ENCODE assay signal across 8 mouse cellular contexts in genomic region chr2:163939522-163939921, GRCm38 (mm10). TPM values are rescaled to one million over a fixed set of nuclear protein-coding genes. Genes with fewer than 3 reads are reported as not detected.
A peak's percentile ranks its signal among the peaks of the same experiment; 100 is the strongest.
DNase-seq lines count a peak whose midpoint lies in the region; ATAC-seq lines count a peak whose summit lies in the region.
"Had no signal": no experiment of that assay in that cellular context is flagged by ENCODE, and none has a peak within 500 bp of the region (broad histone marks: within the 10 kb centered on the region; RNA-seq: fewer than 3 reads in every experiment).

No protein-coding gene starts in this region.

- no peaks in the 10 kb centered on the region for H3K27me3 ChIP-seq in neural tube, embryonic 15.5 days (replicated peaks)
- no peaks in the 10 kb centered on the region for H3K27me3 ChIP-seq in intestine, embryonic 16.5 days (replicated peaks; ENCODE audit: control insufficient read depth, insufficient read depth, low read length)

- H3K4me2 ChIP-seq in neural tube, embryonic 15.5 days, result no peak overlapping the region
- no peak overlapping the region for H3K4me2 ChIP-seq in intestine, embryonic 16.5 days (ENCODE audit: low read depth, low read length)

- intact Hi-C loops in heart, postnatal 36 days (cut with DNase I), result no loop called here

- no peak for ATAC-seq in neural tube, embryonic 15.5 days (ENCODE audit: low FRiP score)
- no peak for ATAC-seq in intestine, embryonic 16.5 days
- ATAC-seq in granulocyte monocyte progenitor cell, adult 5-6 weeks (replicated peaks; ENCODE audit: poor library complexity, severe bottlenecking), result no peak

- H3K9me3 ChIP-seq in neural tube, embryonic 15.5 days (replicated peaks), result no peaks in the 10 kb centered on the region
- no peaks in the 10 kb centered on the region for H3K9me3 ChIP-seq in intestine, embryonic 16.5 days (ENCODE audit: control insufficient read depth, low read length)

- no peaks in the 10 kb centered on the region for H3K36me3 ChIP-seq in neural tube, embryonic 15.5 days
- H3K36me3 ChIP-seq in intestine, embryonic 16.5 days (ENCODE audit: control insufficient read depth, insufficient read depth, low read length), result no peaks in the 10 kb centered on the region

- 47% methylated on average over 8 of the region's 8 CpGs for WGBS in neural tube, embryonic 15.5 days
- WGBS in intestine, embryonic 16.5 days, result 38% methylated on average over 8 of the region's 8 CpGs

- no peak overlapping the region for H3K27ac ChIP-seq in neural tube, embryonic 15.5 days (replicated peaks)
- no peak overlapping the region for H3K27ac ChIP-seq in intestine, embryonic 16.5 days (ENCODE audit: low read length)
- H3K27ac ChIP-seq: macrophage had no signal

- H3K4me1 ChIP-seq in neural tube, embryonic 15.5 days, result no peaks in the 10 kb centered on the region
- no peaks in the 10 kb centered on the region for H3K4me1 ChIP-seq in intestine, embryonic 16.5 days (ENCODE audit: control insufficient read depth, insufficient read depth, low read length)

- no peak overlapping the region for H3K9ac ChIP-seq in neural tube, embryonic 15.5 days (replicated peaks)
- no peak overlapping the region for H3K9ac ChIP-seq in intestine, embryonic 16.5 days (ENCODE audit: low read depth, low read length)

- no peak overlapping the region for H3K4me3 ChIP-seq in neural tube, embryonic 15.5 days (replicated peaks)
- H3K4me3 ChIP-seq in intestine, embryonic 16.5 days (ENCODE audit: low read length), result no peak overlapping the region

- DNase-seq in MN1 (ENCODE audit: low spot score), result peak; percentile 72
- DNase-seq in adrenal gland, adult 8-10 months, result peak; percentile 90
- DNase-seq in frontal cortex, postnatal 14 days (ENCODE audit: low spot score in 2 of 2), result peak; percentile 28 to 52
- DNase-seq in heart, postnatal 36 days, result peak; percentile 46 to 51

RNA-seq across cellular contexts. Expression of gene Rims4, which starts 21.0 kb away (rescaled TPM):
- 100 to 1,000 TPM in 2 of 4 experiments, 10 to 100 TPM in 2; 85.0 to 169 (median 121) TPM for total RNA-seq in adrenal gland, adult 8-10 months (2022)
- under 1 TPM; 0.50 to 0.62 TPM for total RNA-seq in heart, postnatal 36 days (2021)
- 13.0 and 17.8 TPM in 2 replicates for polyA plus RNA-seq in neural tube, embryonic 15.5 days (2015; fragmentation: Nextera tagmentation; extraction: Ambion mirVana)
- 0.23 and 0.35 TPM in 2 replicates for polyA plus RNA-seq in intestine, embryonic 16.5 days (2015; fragmentation: Nextera tagmentation; extraction: Ambion mirVana)
- not detected in 2 replicates for total RNA-seq in granulocyte monocyte progenitor cell, adult 5-6 weeks (2014; fragmentation: Nextera tagmentation)
- total RNA-seq in granulocyte monocyte progenitor cell, adult 5-6 weeks (2017), result not detected in 2 replicates
- polyA plus RNA-seq: macrophage had no signal

RNA-seq across cellular contexts. Expression of gene Ywhab, which starts 55.2 kb away (rescaled TPM):
- total RNA-seq in adrenal gland, adult 8-10 months (2022), result 100 to 1,000 TPM; 219 to 306 (median 257) TPM
- total RNA-seq in heart, postnatal 36 days (2021), result 10 to 100 TPM; 76.0 to 76.3 TPM
- 487 and 519 TPM in 2 replicates for polyA plus RNA-seq in neural tube, embryonic 15.5 days (2015; fragmentation: Nextera tagmentation; extraction: Ambion mirVana)
- polyA plus RNA-seq in intestine, embryonic 16.5 days (2015; fragmentation: Nextera tagmentation; extraction: Ambion mirVana), result 233 and 238 TPM in 2 replicates
- 125 and 137 TPM in 2 replicates for total RNA-seq in granulocyte monocyte progenitor cell, adult 5-6 weeks (2014; fragmentation: Nextera tagmentation)
- total RNA-seq in granulocyte monocyte progenitor cell, adult 5-6 weeks (2017), result 64.1 and 69.6 TPM in 2 replicates

Comparison
In these comparisons a context has a peak if more than half of its experiments do, and no peak if none do; other contexts are left out.
1. DNase-seq: peak in every context shown above with its lines; median percentile 90 in adrenal gland, adult 8-10 months; 72 in MN1; 48 in heart, postnatal 36 days; 40 in frontal cortex, postnatal 14 days.
2. RNA of gene Rims4, which starts 21.0 kb away (total RNA-seq): 85.0 to 169 TPM in adrenal gland, adult 8-10 months; 0.50 to 0.62 TPM in heart, postnatal 36 days and not detected in granulocyte monocyte progenitor cell, adult 5-6 weeks; every median in the first group is over 10 times any median in the second.